Mouse (Mus musculus) heart, embryonic 13.5 days (tissue): ENCODE data around the gene Lin7b. TPM values are rescaled to one million over a fixed set of nuclear protein-coding genes. Genes with fewer than 3 reads are reported as not detected.

Experiments used
- ATAC-seq: fragments of 200-750 bp; cut with Nextera tagmentation; 2 replicates; pipeline ENCODE4 v1.8.0; 2017; ENCODE audit warnings: moderate TSS enrichment; ENCODE audit not compliant: insufficient number of reproducible peaks, low FRiP score, low TSS enrichment; ENCODE audit errors: extremely low read depth
- H3K27ac ChIP-seq: fragments of 300-500 bp; sonication (generic); replicated peaks from 2 replicates; pipeline ENCODE4 v1.5.1; 2015; ENCODE audit warnings: moderate library complexity, mild to moderate bottlenecking, inconsistent platforms
- H3K27me3 ChIP-seq: fragments of 300-500 bp; sonication (generic); replicated peaks from 2 replicates; pipeline ENCODE4 v1.6.1; 2015; ENCODE audit warnings: mild to moderate bottlenecking, inconsistent platforms
- H3K36me3 ChIP-seq: fragments of 300-500 bp; sonication (generic); 2 replicates; pipeline ENCODE4 v1.6.1; 2015; ENCODE audit warnings: mild to moderate bottlenecking, inconsistent platforms
- H3K4me1 ChIP-seq: fragments of 300-500 bp; sonication (generic); 2 replicates; pipeline ENCODE4 v1.6.1; 2015; ENCODE audit warnings: inconsistent platforms
- H3K4me2 ChIP-seq: fragments of 300-500 bp; sonication (generic); 2 replicates; pipeline ENCODE4 v1.6.1; 2015; ENCODE audit warnings: inconsistent platforms, mild to moderate bottlenecking, moderate library complexity
- H3K4me3 ChIP-seq: fragments of 300-500 bp; sonication (generic); 2 replicates; pipeline ENCODE4 v1.5.1; 2015; ENCODE audit warnings: moderate library complexity, mild to moderate bottlenecking, inconsistent platforms
- H3K9ac ChIP-seq: fragments of 300-500 bp; sonication (generic); 2 replicates; pipeline ENCODE4 v1.6.1; 2015; ENCODE audit warnings: inconsistent platforms, mild to moderate bottlenecking, moderate library complexity
- H3K9me3 ChIP-seq: fragments of 300-500 bp; sonication (generic); 2 replicates; pipeline ENCODE4 v1.6.1; 2016; ENCODE audit warnings: inconsistent platforms
- WGBS: fragments of 180-500 bp; shearing (Covaris S2); methylation state at CpG from one replicate; pipeline ENCODE4 v1.1.7; 2015; ENCODE audit warnings: mixed read lengths; 5-methylcytosine and 5-hydroxymethylcytosine counted together
- polyA plus RNA-seq: library from polyadenylated mRNA; unstranded; fragments of >200 nt; fragmentation: Nextera tagmentation; extraction: Ambion mirVana; gene quantifications from 2 replicates; pipeline ENCODE4 v1.2.1, GENCODE M21; 2015

Lin7b gene
- polyA plus RNA-seq, 1 experiment from 2014 or later, result 1.0 TPM

DNA sequence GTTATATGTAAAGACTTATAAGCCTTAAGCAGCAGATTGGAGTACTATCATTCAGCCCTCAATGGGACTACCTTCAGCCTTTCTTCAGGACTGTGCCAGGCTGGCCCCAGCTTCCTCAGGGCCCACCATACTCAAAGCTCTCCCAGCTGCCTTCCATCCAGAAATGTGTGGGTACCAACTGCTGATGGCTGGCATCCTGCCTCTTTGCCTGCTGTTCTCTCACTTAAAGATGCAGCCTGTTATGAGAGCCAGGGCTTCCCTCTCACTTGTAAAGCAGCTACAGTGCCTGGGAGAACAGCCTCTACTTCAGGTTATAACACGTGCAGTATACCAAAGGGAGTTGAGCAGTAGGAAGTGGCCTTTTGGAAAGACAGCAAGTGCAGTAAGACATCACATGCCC lies 5.7 kb upstream of the Lin7b start:
- WGBS, result 86% methylated on average over 1 of the region's 1 CpGs
- no peak for ATAC-seq
- no peaks in the 10 kb centered on the region for H3K9me3 ChIP-seq
- no peak overlapping the region for H3K4me3 ChIP-seq
- H3K4me2 ChIP-seq, result no peak overlapping the region
- no peak overlapping the region for H3K9ac ChIP-seq
- no peak overlapping the region for H3K27ac ChIP-seq
- no peaks in the 10 kb centered on the region for H3K27me3 ChIP-seq
- H3K4me1 ChIP-seq, result peaks cover 5% of the 10 kb centered on the region; the same call in 1 of the 2 replicates
- H3K36me3 ChIP-seq, result peaks cover 90% of the 10 kb centered on the region

DNA sequence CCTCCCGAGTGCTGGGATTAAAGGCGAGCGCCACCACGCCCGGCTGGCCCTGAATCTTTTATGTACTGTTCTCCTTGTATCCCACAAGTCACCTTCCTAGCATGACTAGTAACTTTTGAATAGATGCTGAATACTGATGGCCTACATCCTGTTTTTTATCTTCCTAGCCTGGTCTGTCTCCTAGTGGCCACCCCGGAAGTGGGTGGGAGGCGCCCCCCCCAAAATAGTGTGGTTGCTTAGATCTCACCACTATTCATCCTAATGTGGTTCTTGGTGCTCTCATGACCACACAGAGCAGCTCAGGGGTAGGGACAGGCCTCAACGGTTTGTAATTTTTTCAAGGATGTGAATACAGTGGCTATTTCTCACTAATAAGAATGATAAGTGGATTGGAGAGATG lies 4.2 kb upstream of the Lin7b start:
- no peak overlapping the region for H3K9ac ChIP-seq
- no peak overlapping the region for H3K4me3 ChIP-seq
- peaks cover 18% of the 10 kb centered on the region for H3K4me1 ChIP-seq
- no peak overlapping the region for H3K27ac ChIP-seq
- WGBS, result 89% methylated on average over 8 of the region's 8 CpGs
- H3K4me2 ChIP-seq, result no peak overlapping the region
- H3K36me3 ChIP-seq, result peaks cover 76% of the 10 kb centered on the region
- H3K9me3 ChIP-seq, result no peaks in the 10 kb centered on the region
- no peak for ATAC-seq
- H3K27me3 ChIP-seq, result peaks cover 4% of the 10 kb centered on the region

DNA sequence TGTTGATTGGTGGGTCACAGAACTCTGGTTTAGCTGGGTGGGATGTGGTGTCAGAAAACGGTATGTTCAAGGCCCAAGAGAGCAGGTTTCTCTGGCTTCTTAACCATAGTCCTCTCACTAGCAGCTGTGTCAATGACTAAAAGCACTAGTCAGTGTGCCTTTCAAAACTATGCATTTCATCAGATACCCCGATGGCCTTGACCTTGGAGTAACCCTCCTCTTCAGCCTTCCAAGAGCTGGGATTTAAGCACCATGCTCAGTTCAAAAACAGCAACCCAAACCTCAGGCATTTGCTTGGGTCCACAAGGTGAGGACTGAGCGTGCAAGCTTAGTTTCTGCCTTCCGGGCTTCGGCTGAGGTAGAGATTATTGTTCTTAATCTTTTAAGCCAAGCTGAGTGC lies 2.0 kb upstream of the Lin7b start:
- no peak overlapping the region for H3K27ac ChIP-seq
- ATAC-seq, result no peak
- peaks cover 53% of the 10 kb centered on the region for H3K36me3 ChIP-seq
- no peak overlapping the region for H3K9ac ChIP-seq
- peaks cover 22% of the 10 kb centered on the region for H3K27me3 ChIP-seq
- 73% methylated on average over 5 of the region's 5 CpGs for WGBS
- H3K4me2 ChIP-seq, result no peak overlapping the region
- no peak overlapping the region for H3K4me3 ChIP-seq
- no peaks in the 10 kb centered on the region for H3K9me3 ChIP-seq
- H3K4me1 ChIP-seq, result peaks cover 32% of the 10 kb centered on the region

GRCm38 (mm10) chr7:45369836-45370474 lies 428 bp downstream of the Lin7b start:
- H3K27me3 ChIP-seq, result peaks cover 38% of the 10 kb centered on the region
- H3K4me3 ChIP-seq, result peak overlapping the region; percentile 62
- peaks cover 43% of the 10 kb centered on the region for H3K4me1 ChIP-seq
- no peak overlapping the region for H3K27ac ChIP-seq
- H3K9ac ChIP-seq, result peak overlapping the region; percentile 79
- peak overlapping the region; percentile 97 for H3K4me2 ChIP-seq
- H3K36me3 ChIP-seq, result peaks cover 31% of the 10 kb centered on the region
- 7% methylated on average over 52 of the region's 52 CpGs for WGBS
- ATAC-seq, result no peak; the same call in 1 of the 2 replicates
- no peaks in the 10 kb centered on the region for H3K9me3 ChIP-seq

- peaks cover 23% of the 10 kb centered on the region for H3K36me3 ChIP-seq
- peak overlapping the region; percentile 62; the same call in 1 of the 2 replicates for H3K4me3 ChIP-seq
- H3K27me3 ChIP-seq, result peaks cover 46% of the 10 kb centered on the region
- H3K9me3 ChIP-seq, result no peaks in the 10 kb centered on the region
- peaks cover 43% of the 10 kb centered on the region for H3K4me1 ChIP-seq
- no peak overlapping the region for H3K27ac ChIP-seq
- H3K9ac ChIP-seq, result no peak overlapping the region
- ATAC-seq, result no peak
- WGBS, result 67% methylated on average over 16 of the region's 16 CpGs
- H3K4me2 ChIP-seq, result peak overlapping the region; percentile 97
These were observed 1.2 kb downstream of the Lin7b start for GRCm38 (mm10) chr7:45369022-45369745.

GRCm38 (mm10) chr7:45368178-45368577 lies 2.2 kb downstream of the Lin7b start:
- Histone ChIP-seq H3K27ac (no peak overlapping the region), H3K27me3 (peaks cover 56% of the 10 kb centered on the region), H3K9me3 (no peaks in the 10 kb centered on the region), H3K4me1 (peaks cover 43% of the 10 kb centered on the region), H3K4me3 (0 out of 2 replicates have a peak overlapping the region, but pooled peaks have one; percentile 60), H3K4me2 (peak overlapping the region; percentile 94), H3K36me3 (peaks cover 13% of the 10 kb centered on the region), H3K9ac (peak overlapping the region; percentile 79; the same call in 1 of the 2 replicates)
- ATAC-seq, result no peak
- 79% methylated on average over 15 of the region's 15 CpGs for WGBS

- Histone ChIP-seq H3K4me3 (peak overlapping the region; percentile 60), H3K36me3 (peaks cover 3% of the 10 kb centered on the region), H3K4me1 (peaks cover 47% of the 10 kb centered on the region), H3K4me2 (peak overlapping the region; percentile 94), H3K27ac (peak overlapping the region; percentile 16; the same call in 1 of the 2 replicates), H3K9ac (peak overlapping the region; percentile 79), H3K27me3 (peaks cover 65% of the 10 kb centered on the region), H3K9me3 (no peaks in the 10 kb centered on the region)
- under 1% methylated on average over 70 of the region's 70 CpGs for WGBS
- ATAC-seq, result peak; percentile 82
These were observed 3.1 kb downstream of the Lin7b start for GRCm38 (mm10) chr7:45367020-45367880.

- H3K27me3 ChIP-seq, result peaks cover 71% of the 10 kb centered on the region
- H3K36me3 ChIP-seq, result no peaks in the 10 kb centered on the region
- peak within 1 kb of the TSS; percentile 94 for H3K4me2 ChIP-seq
- peaks cover 52% of the 10 kb centered on the region for H3K4me1 ChIP-seq
- ATAC-seq, result no peak
- peak within 1 kb of the TSS; percentile 60 for H3K4me3 ChIP-seq
- WGBS, result 2% methylated on average over 24 of the region's 26 CpGs
- H3K9ac ChIP-seq, result peak within 1 kb of the TSS; percentile 79
- no peaks in the 10 kb centered on the region for H3K9me3 ChIP-seq
- peak within 1 kb of the TSS; percentile 16; the same call in 1 of the 2 replicates for H3K27ac ChIP-seq
These were observed 3.7 kb downstream of the Lin7b start, which contains the start of gene Ppfia3 for GRCm38 (mm10) chr7:45366652-45367019. TSS of gene Ppfia3 (minus strand) at chr7:45367019.

DNA sequence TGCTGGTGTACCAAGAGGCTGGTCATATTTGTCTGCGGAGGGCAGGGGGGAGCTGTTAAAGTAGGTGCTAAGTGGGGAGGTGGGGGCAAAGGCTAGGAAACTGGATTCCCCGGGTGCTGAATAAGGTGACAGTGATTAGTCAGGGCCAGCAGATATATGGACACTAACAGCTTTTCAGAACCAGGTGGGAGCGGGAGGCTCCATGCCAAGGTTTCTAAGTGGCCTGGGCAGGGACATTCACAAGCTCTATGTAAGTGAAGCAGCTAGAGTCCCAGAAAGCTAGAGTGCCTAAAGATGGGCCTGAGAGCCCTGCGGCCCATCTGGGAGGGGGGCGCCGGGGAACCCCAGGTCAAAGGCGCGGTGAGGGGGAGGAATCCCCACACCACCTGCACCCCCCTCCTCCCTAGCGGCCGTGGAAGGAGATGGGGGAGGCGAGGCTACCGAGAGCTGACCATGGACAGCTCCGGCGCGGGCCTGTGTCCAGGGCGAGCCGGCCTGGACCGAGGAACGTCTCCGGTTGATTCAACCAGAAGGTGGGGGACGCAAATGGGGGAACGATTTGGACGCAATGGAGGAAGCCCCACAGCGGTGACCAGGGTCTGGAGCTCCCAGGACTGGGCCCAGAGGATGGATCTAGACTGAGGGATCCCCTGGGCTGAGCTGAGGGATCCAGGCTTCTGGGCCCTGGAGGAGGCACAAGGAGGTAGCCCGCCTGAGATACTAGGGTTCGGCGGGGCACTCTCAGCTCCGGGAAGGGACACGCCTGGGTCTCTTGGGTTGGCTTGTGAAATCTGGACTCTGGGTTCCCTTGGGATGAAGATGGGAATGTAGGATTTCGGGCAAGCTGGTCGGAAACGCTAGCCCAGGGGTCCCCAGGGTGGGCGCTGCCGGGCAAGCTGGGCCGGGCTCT lies 4.4 kb downstream of the Lin7b start:
- peaks cover 54% of the 10 kb centered on the region for H3K4me1 ChIP-seq
- no peaks in the 10 kb centered on the region for H3K9me3 ChIP-seq
- H3K27me3 ChIP-seq, result peaks cover 78% of the 10 kb centered on the region
- WGBS, result 4% methylated on average over 35 of the region's 35 CpGs
- ATAC-seq, result no peak
- H3K27ac ChIP-seq, result no peak overlapping the region
- H3K36me3 ChIP-seq, result no peaks in the 10 kb centered on the region
- peak overlapping the region; percentile 60 for H3K4me3 ChIP-seq
- peak overlapping the region; percentile 79 for H3K9ac ChIP-seq
- H3K4me2 ChIP-seq, result peak overlapping the region; percentile 94

GRCm38 (mm10) chr7:45363983-45364382 lies 6.4 kb downstream of the Lin7b start:
- Histone ChIP-seq H3K4me2 (no peak overlapping the region), H3K27me3 (peaks cover 86% of the 10 kb centered on the region), H3K4me1 (peaks cover 38% of the 10 kb centered on the region), H3K36me3 (no peaks in the 10 kb centered on the region), H3K9ac (no peak overlapping the region), H3K9me3 (no peaks in the 10 kb centered on the region), H3K27ac (no peak overlapping the region), H3K4me3 (no peak overlapping the region)
- ATAC-seq, result no peak
- WGBS, result 43% methylated on average over 2 of the region's 2 CpGs
